Mouse (Mus musculus) myocyte (in vitro differentiated cells): ENCODE results near the gene Tradd.

Experiments
- CEBPB ChIP-seq: IDR thresholded peaks from 2 replicates; pipeline ENCODE4 v1.6.1; 2011; ENCODE audit warnings: mild to moderate bottlenecking, moderate library complexity; ENCODE audit not compliant: poor library complexity, insufficient read depth, severe bottlenecking
- MAX ChIP-seq: IDR thresholded peaks from one replicate; pipeline ENCODE4 v1.6.1; 2011; ENCODE audit warnings: low read depth, mild to moderate bottlenecking, control low read depth
- MYOD1 ChIP-seq, 3 experiments: IDR thresholded peaks; one replicate each; pipeline ENCODE4 v1.6.1; 2011; ENCODE audit warnings: control low read depth in 2 of 3, low read depth in 2 of 3, mild to moderate bottlenecking in 2 of 3, moderate library complexity in 1 of 3; ENCODE audit not compliant: insufficient read length in 2 of 3, control insufficient read depth in 1 of 3
- POLR2A ChIP-seq: IDR thresholded peaks from one replicate; pipeline ENCODE4 v1.6.1; 2011; ENCODE audit warnings: low read depth, mild to moderate bottlenecking, control low read depth, moderate library complexity; ENCODE audit not compliant: insufficient read length
- TCF12 ChIP-seq: IDR thresholded peaks from one replicate; pipeline ENCODE4 v1.6.1; 2011; ENCODE audit warnings: mild to moderate bottlenecking, control low read depth; ENCODE audit not compliant: poor library complexity, insufficient read depth, severe bottlenecking

GRCm38 (mm10) chr8:105258911-105259720 is 5.3 kb downstream of the Tradd start:
- TF ChIP-seq POLR2A (no peak), MAX (no peak), MYOD1 (IDR thresholded peaks at IDR 0.05; ENCODE audit: control insufficient read depth in 1 of 3, insufficient read length in 2 of 3, low read depth in 2 of 3) (no peak), CEBPB (no peak), TCF12 (no peak)
